Mouse (Mus musculus): ENCODE results near the gene Erich3. TPM values are rescaled to one million over a fixed set of nuclear protein-coding genes. Genes with fewer than 3 reads are reported as not detected.

The Erich3 gene
- polyA plus RNA-seq, 1 experiment from 2014 or later: 0.69 TPM

DNA sequence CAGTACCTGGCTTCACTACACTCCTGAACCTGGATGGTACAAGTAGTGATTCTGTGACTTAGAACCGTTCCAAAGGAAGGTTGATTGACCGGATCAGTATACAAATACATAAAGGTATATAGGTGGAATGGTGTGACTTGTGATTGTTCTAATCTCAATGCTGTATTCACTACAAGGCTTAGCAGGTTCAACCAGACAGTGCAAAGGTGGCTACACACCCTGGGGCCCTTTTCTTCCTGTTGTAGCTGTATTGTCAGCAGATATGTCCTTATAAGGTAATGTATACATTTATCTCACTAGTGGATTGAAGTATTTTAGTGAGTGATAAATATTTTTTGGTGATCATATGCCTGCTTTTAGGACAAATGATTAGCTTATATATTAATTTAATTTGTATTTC is 80.7 kb downstream of the Erich3 start:
- DNase-seq (ENCODE audit: low spot score) (no peak), ATAC-seq (no peak)
- no peaks in the 10 kb centered on the region for H3K36me3 ChIP-seq (ENCODE audit: insufficient read depth, low read length)
- H3K27ac ChIP-seq (ENCODE audit: low read length): no peak overlapping the region
- H3K9me3 ChIP-seq (ENCODE audit: low read length): no peaks in the 10 kb centered on the region
- 83% methylated on average over 2 of the region's 2 CpGs for WGBS
- H3K4me1 ChIP-seq (ENCODE audit: insufficient read depth, low read depth, low read length): no peaks in the 10 kb centered on the region
- H3K9ac ChIP-seq (replicated peaks; ENCODE audit: low read depth): no peak overlapping the region
- TF ChIP-seq CTCF (IDR thresholded peaks at IDR 0.05) (no peak), EP300 (IDR thresholded peaks at IDR 0.05) (no peak)
- no peak overlapping the region for H3K4me2 ChIP-seq (replicated peaks; ENCODE audit: low read depth, low read length)
- no peaks in the 10 kb centered on the region for H3K27me3 ChIP-seq (replicated peaks; ENCODE audit: insufficient read depth, low read length)
- no peak overlapping the region for H3K4me3 ChIP-seq (ENCODE audit: low read depth, low read length)

DNA sequence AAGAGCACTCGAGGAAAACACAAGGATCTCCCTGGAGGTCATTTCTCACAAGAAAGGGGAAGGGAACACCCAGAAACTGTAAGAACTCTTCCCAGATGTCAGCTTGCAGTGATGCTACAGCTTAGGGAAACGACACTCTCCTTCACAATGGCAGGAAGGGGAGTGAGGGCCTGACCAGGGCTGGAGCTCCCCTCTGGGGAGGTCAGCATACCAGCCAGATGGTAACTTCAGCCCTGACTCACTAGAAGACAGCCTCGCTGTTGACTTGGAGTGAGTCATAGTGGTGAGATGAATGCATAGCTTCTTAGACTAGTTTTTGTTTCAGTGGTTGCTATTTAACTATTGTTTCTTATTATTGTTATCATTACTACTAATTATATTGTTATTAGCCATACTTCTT is 90.8 kb downstream of the Erich3 start:
- Histone ChIP-seq H3K9me3 (ENCODE audit: low read length) (no peaks in the 10 kb centered on the region), H3K4me3 (ENCODE audit: low read depth, low read length) (no peak overlapping the region)
- no peak for DNase-seq (ENCODE audit: low spot score)

DNA sequence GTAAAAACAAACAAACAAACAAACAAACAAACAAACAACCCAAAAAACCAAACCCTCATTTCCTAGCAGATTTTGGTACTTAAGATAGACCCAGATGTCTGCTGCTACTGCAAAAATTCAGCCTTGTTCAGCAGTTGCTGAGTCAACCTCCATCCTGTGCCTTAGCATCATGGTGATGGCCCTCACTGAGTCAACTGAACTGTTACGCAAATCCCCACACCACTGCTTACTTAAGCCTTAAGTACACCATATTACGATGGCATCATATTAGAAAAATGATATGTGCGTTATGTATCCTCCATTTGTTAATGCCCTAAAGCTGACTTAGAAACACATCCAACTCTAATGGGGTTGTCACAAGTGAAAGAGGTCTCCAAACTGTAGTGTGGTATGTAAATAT is 91.6 kb downstream of the Erich3 start:
- no peak for TF ChIP-seq CTCF (IDR thresholded peaks at IDR 0.05)
- no peak for TF ChIP-seq EP300 (IDR thresholded peaks at IDR 0.05)
- no peak for DNase-seq (ENCODE audit: low spot score)
- Histone ChIP-seq H3K4me2 (replicated peaks; ENCODE audit: low read depth, low read length) (no peak overlapping the region), H3K27me3 (replicated peaks; ENCODE audit: insufficient read depth, low read length) (no peaks in the 10 kb centered on the region), H3K27ac (ENCODE audit: low read length) (no peak overlapping the region), H3K9ac (replicated peaks; ENCODE audit: low read depth) (no peak overlapping the region), H3K4me3 (ENCODE audit: low read depth, low read length) (no peak overlapping the region), H3K9me3 (ENCODE audit: low read length) (no peaks in the 10 kb centered on the region), H3K4me1 (ENCODE audit: insufficient read depth, low read depth, low read length) (no peaks in the 10 kb centered on the region), H3K36me3 (ENCODE audit: insufficient read depth, low read length) (no peaks in the 10 kb centered on the region)
- WGBS: 86% methylated on average over 3 of the region's 3 CpGs
- no peak for ATAC-seq

More for the DNA sequence above, 90.8 kb downstream of the Erich3 start:
- Histone ChIP-seq H3K27ac (ENCODE audit: low read length) (no peak overlapping the region), H3K36me3 (ENCODE audit: insufficient read depth, low read length) (no peaks in the 10 kb centered on the region), H3K27me3 (replicated peaks; ENCODE audit: insufficient read depth, low read length) (no peaks in the 10 kb centered on the region), H3K9ac (replicated peaks; ENCODE audit: low read depth) (no peak overlapping the region), H3K4me1 (ENCODE audit: insufficient read depth, low read depth, low read length) (no peaks in the 10 kb centered on the region), H3K4me2 (replicated peaks; ENCODE audit: low read depth, low read length) (no peak overlapping the region)
- no peak for TF ChIP-seq CTCF (IDR thresholded peaks at IDR 0.05)
- TF ChIP-seq EP300 (IDR thresholded peaks at IDR 0.05): no peak
- 33% methylated on average over 3 of the region's 3 CpGs for WGBS
- ATAC-seq: no peak

DNA sequence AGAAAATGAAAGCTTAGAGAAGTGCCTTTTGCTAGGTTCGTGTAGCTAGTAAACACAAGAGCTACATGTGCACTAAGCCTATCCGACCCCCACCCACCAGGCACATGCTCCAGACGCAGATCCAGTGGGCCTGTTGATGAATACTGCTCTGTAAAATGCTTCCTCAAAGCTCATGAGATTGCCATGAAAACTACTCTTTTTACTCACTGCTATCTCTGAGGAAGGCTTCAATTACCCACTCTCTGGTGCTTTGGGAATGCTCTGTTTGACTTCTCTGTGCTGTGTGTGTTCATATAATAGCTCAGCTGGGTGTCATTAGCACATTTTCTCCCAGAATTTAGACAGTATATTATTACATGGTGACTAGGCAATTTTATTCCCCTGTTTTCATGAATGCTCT is 94.4 kb downstream of the Erich3 start:
- H3K4me3 ChIP-seq (ENCODE audit: low read depth, low read length): no peak overlapping the region

DNA sequence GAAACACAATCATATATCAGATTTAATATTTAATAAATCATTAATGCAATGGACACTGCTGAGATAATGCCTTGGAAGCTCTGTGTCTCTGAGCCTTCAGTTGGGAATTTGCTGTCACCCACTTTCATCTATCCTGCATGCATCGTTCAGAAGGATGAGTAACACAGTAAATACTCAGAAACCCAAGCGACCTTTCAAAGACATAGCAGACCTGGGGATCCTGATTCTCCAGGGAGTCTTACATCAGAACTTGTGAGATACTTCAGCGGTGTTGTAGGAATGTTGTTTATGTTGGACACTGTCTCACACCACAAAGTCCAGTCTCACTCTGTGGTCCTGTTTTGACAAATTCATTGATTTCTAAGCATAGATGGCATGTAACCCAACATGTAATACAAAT is 97.4 kb downstream of the Erich3 start:
- DNase-seq (ENCODE audit: low spot score) (no peak), ATAC-seq (no peak)
- WGBS: 76% methylated on average over 3 of the region's 3 CpGs

More for the DNA sequence above, 94.4 kb downstream of the Erich3 start:
- 66% methylated on average over 3 of the region's 3 CpGs for WGBS
- Histone ChIP-seq H3K27ac (ENCODE audit: low read length) (no peak overlapping the region), H3K27me3 (replicated peaks; ENCODE audit: insufficient read depth, low read length) (no peaks in the 10 kb centered on the region), H3K36me3 (ENCODE audit: insufficient read depth, low read length) (no peaks in the 10 kb centered on the region), H3K9ac (replicated peaks; ENCODE audit: low read depth) (no peak overlapping the region), H3K9me3 (ENCODE audit: low read length) (no peaks in the 10 kb centered on the region), H3K4me2 (replicated peaks; ENCODE audit: low read depth, low read length) (no peak overlapping the region), H3K4me1 (ENCODE audit: insufficient read depth, low read depth, low read length) (no peaks in the 10 kb centered on the region)
- DNase-seq (ENCODE audit: low spot score) (no peak), ATAC-seq (no peak)
- no peak for TF ChIP-seq CTCF (IDR thresholded peaks at IDR 0.05)
- no peak for TF ChIP-seq EP300 (IDR thresholded peaks at IDR 0.05)

DNA sequence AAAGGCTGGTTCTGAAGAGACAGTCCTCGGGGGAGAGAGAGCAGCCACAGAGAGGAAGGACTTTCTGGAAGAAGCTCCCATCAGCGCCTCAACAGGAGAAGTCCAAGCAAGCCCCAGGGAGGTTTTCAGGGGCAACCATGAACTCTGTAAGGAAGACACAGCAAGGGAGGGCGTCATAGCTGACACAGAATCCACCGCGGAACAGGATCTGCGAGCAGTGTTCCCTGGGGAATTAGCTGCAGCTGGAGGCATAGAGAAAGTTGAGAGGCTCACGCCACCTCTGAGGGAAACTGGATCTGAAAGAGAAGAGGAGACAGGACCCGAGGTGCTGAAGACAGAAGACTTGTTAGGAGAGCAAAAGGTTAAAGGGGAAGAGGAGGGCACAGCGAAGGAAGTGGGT is 99.7 kb downstream of the Erich3 start:
- Histone ChIP-seq H3K27ac (ENCODE audit: low read length) (no peak overlapping the region), H3K4me1 (ENCODE audit: insufficient read depth, low read depth, low read length) (no peaks in the 10 kb centered on the region), H3K36me3 (ENCODE audit: insufficient read depth, low read length) (no peaks in the 10 kb centered on the region), H3K9me3 (ENCODE audit: low read length) (no peaks in the 10 kb centered on the region), H3K27me3 (replicated peaks; ENCODE audit: insufficient read depth, low read length) (no peaks in the 10 kb centered on the region), H3K4me3 (ENCODE audit: low read depth, low read length) (no peak overlapping the region), H3K4me2 (replicated peaks; ENCODE audit: low read depth, low read length) (no peak overlapping the region), H3K9ac (replicated peaks; ENCODE audit: low read depth) (no peak overlapping the region)
- no peak for TF ChIP-seq CTCF (IDR thresholded peaks at IDR 0.05)
- no peak for TF ChIP-seq EP300 (IDR thresholded peaks at IDR 0.05)
- peak; percentile 5 for DNase-seq (ENCODE audit: low spot score)
- ATAC-seq: no peak
- 36% methylated on average over 9 of the region's 9 CpGs for WGBS

More for the DNA sequence above, 97.4 kb downstream of the Erich3 start:
- Histone ChIP-seq H3K9ac (replicated peaks; ENCODE audit: low read depth) (no peak overlapping the region), H3K4me1 (ENCODE audit: insufficient read depth, low read depth, low read length) (no peaks in the 10 kb centered on the region), H3K27me3 (replicated peaks; ENCODE audit: insufficient read depth, low read length) (no peaks in the 10 kb centered on the region), H3K9me3 (ENCODE audit: low read length) (no peaks in the 10 kb centered on the region), H3K4me2 (replicated peaks; ENCODE audit: low read depth, low read length) (no peak overlapping the region), H3K27ac (ENCODE audit: low read length) (no peak overlapping the region), H3K4me3 (ENCODE audit: low read depth, low read length) (no peak overlapping the region), H3K36me3 (ENCODE audit: insufficient read depth, low read length) (no peaks in the 10 kb centered on the region)
- TF ChIP-seq CTCF (IDR thresholded peaks at IDR 0.05): no peak
- TF ChIP-seq EP300 (IDR thresholded peaks at IDR 0.05): no peak

DNA sequence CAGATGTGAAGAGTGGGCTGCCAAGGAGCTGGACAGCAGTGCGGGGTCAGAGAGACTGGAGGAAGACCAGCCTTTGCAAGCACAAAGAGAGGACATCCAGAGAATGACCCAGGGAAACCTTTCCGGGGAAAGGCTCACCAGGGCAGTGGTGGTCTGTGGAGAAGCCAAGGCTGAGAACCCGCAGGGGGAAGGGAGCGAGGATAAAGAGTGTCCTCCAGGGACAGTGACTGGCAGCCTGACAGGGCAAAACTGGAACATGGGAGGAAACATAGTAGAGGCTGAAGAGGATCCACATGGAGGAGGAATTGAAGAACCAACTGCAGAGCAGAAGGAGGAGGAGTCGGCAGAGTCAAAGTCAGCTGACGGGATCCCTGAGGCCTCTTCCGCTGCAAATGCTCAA is 100.5 kb downstream of the Erich3 start:
- DNase-seq (ENCODE audit: low spot score) (no peak), ATAC-seq (no peak; the same call in 1 of the 2 replicates)
- no peaks in the 10 kb centered on the region for H3K9me3 ChIP-seq (ENCODE audit: low read length)
- no peak overlapping the region for H3K4me2 ChIP-seq (replicated peaks; ENCODE audit: low read depth, low read length)
- no peaks in the 10 kb centered on the region for H3K4me1 ChIP-seq (ENCODE audit: insufficient read depth, low read depth, low read length)
- H3K27ac ChIP-seq (ENCODE audit: low read length): no peak overlapping the region
- 73% methylated on average over 7 of the region's 7 CpGs for WGBS
- TF ChIP-seq EP300 (IDR thresholded peaks at IDR 0.05): no peak
- no peak for TF ChIP-seq CTCF (IDR thresholded peaks at IDR 0.05)
- H3K27me3 ChIP-seq (replicated peaks; ENCODE audit: insufficient read depth, low read length): no peaks in the 10 kb centered on the region
- H3K4me3 ChIP-seq (ENCODE audit: low read depth, low read length): no peak overlapping the region
- H3K9ac ChIP-seq (replicated peaks; ENCODE audit: low read depth): no peak overlapping the region
- no peaks in the 10 kb centered on the region for H3K36me3 ChIP-seq (ENCODE audit: insufficient read depth, low read length)

Measured in lung, postnatal 0 days (tissue).